Mouse (Mus musculus) cerebellum, adult (tissue): ENCODE data around the gene Adamtsl4.
"Not testable (repeated sequence)": the region's sequence is repeated elsewhere in the genome, so short reads cannot be mapped to it uniquely, and the experiment has no call there.

Experiments
- ATAC-seq: cut with Nextera tagmentation; 2 replicates; pipeline ENCODE4 v1.9.2; 2017; ENCODE audit warnings: mild to moderate bottlenecking, moderate library complexity, mixed read lengths; ENCODE audit not compliant: insufficient number of reproducible peaks, low FRiP score, low TSS enrichment

Gene Adamtsl4

DNA sequence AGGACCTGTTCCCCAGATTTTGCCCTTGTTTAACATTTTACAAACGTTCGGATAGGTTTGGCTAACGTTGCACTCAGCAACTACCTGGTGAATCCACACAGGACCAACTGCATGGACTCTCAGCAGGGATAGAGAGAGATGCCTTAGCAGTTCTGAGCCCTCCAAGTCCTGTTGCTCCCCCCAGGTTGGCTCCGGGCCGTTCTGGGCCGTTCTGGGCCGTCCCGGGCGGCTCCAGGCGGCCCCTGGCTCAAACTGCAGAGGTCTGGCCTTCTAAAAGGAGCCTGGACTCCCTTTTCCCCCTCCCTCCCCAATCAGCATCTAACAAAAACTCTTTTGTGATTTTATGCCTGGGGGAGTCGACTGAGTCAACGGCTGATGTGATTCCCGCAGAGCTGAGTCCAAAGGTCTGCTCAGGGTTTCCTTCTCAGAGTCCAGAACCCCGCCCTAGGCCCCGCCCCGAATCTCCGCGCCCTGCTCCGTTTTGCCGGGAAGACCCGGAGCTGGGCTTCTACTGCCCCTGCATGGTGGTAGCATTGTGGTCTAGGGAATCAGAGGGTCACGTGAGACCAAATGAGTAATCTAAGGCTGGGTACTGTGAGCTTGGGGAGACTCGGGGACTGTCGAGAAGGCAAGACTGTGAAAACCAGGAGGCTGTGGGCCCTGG, 14.3 kb upstream of the Adamtsl4 start:
- 0 out of 2 replicates have a peak, but pooled peaks have one; percentile 28 for ATAC-seq

DNA sequence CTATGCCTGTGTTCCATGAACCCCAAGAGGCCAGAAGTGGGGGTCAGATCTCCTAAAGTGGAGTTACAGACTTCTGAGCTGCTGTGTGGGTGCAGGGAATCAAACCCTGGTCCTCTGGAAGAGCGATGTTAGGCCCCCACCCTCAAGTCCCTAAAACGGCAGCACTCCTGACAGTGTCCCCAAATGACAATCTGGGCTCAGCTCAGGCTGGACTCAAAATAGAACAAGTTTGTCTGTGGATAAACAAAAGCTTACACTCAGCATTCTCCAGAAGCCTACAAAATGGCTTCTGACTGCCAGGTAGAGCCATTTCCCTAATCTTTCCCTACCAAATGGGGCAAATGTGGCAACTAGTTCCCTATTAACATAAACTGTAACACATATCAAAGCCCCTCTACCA, 13.4 kb upstream of the Adamtsl4 start:
- no peak for ATAC-seq

DNA sequence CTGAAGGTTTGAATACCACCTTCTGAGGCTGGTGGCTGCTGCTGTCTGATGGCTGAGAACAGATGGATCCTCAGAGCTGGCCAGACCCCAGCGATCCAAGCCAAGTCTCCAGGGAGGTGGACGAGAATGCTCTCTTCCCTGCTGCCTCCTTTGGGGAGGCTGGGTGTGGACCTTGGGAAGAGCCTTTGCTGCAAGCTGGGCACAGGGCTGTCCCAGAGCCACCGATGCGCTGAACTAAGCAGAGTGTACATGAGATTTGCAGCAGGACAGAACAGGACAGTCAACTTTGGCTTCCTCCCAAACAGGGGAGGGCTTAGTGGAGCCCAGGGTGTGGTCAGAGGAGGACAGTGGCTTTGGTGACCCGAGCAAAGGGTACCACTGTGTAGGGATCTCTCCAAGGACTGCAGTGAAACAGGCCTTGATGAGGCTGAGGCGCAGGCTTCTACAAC, 12.5 kb upstream of the Adamtsl4 start:
- peak; percentile 86 for ATAC-seq

DNA sequence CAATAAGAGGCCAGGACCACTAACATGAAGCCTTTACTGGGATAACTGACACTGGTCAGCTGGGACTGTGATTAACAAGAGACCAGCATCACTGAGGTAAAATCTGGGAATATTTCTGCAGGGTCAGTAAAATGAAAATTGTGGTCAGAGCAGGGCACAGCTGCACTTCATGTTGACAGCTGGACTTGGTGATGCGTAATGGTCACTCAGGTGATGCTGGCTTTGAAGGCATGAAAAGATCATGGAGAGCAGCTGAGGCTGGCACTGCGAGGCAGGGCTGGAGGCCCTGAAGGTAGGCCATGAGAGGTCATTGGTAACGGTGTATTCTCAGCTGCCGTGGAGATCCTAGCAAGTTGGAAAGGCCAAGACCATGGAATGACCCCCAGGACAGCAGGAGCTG, 10.6 kb upstream of the Adamtsl4 start:
- ATAC-seq: no peak

DNA sequence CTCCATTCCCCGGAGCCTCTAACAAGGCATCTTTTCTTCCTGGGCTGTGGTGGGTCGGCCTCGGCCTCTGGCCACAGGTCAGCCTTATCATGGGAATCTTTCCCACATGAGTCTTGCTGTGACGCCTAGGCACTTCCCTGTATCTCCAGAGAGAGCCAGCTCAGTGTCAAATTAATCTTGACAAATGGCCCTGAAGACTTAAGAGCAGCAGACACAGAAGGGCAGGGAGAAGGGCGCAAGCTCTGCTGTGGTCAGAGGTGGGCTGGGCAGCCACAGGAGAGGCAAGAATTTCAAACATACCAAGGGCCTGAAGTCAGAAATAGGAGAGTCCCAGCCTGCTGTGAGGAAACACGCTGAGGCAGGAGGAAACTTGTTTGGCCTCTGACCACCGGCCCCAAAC, 8.6 kb upstream of the Adamtsl4 start:
- ATAC-seq: no peak

DNA sequence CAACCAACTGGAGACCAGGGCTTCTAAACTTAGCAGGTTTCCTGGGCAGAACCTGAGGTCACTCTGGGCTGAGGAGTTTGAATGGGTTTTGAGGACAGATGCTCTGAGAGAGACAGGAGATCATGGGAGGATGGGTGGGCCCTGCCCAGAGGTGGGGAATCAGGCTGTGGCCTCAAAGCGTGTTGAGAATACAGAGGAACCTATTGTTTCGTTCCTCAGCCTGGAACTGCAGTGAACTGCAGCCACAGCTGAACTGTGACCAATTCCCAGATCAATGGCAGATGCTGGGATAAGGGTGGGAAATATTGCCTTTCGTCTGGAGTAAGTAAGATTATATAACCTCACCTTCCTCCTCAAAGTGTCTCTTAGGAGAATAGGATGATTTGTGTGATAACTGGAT, 8.1 kb upstream of the Adamtsl4 start:
- ATAC-seq: no peak

DNA sequence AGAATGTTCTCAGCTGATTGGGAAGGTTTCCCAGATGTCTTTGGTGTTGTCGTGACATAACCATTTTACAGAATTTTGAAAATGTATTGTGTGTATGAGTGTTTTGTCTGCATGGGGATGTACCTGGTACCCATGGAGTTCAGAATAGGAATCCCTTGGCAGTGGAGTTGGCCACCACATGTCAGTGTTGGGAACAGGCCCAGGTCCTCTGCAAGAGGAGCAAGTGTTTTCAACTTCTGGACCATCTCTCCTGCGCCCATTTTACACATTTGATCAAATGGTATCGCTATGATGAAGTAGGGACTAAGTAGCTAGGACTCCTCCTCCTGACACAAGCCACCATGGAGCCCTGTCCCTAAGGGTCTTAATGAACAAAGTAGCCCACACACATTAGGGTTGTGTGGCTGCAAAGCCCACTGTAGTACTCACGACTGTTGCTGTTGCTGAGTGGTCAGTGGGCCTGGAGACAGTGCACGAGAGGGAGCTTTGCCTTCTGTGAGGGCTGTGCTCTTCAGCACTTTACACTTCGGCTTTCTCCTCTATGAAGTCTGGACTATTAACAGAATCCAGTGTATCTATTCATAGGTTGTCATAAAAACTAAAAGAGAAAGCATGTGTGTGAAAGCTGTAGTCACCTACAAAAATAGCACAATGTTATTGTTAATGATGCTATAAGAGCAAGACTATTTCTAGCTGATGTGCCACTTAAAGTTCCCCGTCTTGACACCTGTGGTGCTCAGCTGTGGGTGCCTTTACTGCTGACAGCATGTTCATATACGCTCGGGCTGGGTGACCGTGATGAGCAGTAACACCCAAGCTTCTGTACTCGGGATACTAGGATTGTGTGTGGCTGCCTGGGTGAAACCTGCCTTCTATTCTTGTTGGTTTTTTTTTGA, 7.3 kb upstream of the Adamtsl4 start:
- no peak for ATAC-seq

DNA sequence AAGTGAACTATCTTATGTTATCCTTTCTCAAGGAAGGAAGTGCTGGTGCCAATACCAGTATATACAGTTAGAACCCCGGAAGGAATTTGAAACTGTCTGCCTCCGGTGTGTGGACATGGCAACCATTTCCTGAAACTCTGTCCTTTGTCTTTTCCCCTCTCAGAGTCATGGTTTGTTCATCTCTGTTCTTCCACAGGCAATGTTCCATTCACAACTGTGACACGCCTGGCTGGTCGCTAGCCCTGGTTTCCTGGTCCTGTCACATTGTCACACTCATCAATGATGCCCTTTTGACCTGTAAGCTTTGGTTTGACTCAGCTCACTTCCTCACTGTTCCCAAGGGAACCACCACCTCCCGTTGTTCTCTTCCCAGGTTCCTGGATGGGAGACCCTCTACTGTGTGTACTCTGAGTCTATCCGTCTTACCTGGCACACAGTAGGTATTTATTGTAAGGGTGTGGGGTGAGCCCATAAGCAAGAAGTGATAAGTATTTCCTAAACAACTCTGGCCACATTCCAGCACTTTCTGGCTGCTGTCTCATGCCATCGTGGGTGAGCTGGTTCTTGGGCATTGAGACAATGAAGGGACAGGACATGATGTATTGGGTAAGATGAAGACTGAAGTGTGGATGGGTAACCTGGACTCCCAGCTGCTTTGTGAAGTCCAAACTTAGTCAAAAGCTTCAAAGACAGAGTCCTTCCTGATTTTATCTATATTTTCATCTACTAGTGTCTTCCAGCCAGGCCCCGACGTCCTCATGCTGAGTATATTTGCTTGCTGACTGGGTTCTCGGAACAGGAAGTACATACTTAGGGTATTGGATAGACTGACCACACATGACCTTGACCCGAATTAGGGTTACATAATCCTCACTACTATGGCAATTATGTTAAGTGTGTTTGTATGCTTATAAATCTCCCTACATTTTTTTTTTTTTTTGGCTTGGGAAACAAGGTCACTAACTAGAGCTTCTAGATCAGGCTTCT, 6.4 kb upstream of the Adamtsl4 start:
- ATAC-seq: no peak

DNA sequence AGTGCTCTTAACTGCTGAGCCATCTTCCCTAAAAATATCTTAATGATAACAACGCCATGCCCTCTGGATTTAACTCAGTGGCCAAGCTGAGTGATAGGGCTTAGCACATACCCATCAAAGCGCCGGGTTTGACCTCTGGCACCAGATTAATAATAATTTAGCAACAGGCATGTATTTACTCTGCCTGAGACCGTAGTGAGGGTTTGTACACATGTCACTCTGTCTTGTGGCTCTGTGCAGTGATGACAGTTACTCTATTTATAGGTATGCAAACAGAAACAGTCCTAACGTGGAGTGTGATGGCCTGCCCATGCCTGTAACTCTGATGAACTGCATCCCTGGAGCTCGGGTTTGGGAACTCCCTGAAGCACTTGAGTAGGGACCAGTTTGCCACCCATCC, 5.0 kb upstream of the Adamtsl4 start:
- no peak for ATAC-seq

DNA sequence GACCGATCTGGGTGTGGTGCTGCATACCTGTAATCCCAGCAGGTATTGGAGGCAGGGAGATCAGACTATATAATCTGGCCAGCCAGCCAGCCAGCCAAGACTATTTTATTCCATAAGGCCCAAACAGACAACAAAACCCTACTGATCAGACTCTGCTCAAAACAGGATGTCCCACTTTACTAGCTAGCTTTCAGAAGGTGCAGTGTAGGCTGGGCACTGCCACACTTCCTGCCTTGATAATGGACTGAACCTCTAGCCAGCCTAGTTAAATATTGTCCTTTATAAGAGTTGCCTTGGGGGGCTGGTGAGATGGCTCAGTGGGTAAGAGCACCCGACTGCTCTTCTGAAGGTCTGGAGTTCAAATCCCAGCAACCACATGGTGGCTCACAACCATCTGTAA, 2.8 kb upstream of the Adamtsl4 start:
- ATAC-seq: not testable (repeated sequence)

DNA sequence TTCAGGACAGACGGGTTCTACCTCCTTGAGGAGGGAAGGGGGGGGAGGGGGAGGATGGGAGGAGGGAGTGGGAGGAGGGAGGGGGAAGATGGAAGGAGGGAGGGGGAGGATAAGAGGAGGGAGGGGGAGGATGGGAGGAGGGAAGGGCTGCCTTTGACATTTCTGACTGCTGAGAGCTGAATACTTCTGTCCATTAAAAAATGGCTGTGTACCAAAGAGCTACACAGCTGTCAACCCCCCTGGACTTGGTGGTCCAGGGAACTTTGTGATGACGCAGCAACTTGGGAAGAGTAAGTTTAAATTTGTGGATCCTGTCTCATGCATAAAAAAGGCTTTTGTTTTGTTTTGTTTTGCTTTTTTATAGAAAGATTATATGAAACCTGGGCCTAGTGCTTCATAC, 2.2 kb upstream of the Adamtsl4 start:
- ATAC-seq: no peak

DNA sequence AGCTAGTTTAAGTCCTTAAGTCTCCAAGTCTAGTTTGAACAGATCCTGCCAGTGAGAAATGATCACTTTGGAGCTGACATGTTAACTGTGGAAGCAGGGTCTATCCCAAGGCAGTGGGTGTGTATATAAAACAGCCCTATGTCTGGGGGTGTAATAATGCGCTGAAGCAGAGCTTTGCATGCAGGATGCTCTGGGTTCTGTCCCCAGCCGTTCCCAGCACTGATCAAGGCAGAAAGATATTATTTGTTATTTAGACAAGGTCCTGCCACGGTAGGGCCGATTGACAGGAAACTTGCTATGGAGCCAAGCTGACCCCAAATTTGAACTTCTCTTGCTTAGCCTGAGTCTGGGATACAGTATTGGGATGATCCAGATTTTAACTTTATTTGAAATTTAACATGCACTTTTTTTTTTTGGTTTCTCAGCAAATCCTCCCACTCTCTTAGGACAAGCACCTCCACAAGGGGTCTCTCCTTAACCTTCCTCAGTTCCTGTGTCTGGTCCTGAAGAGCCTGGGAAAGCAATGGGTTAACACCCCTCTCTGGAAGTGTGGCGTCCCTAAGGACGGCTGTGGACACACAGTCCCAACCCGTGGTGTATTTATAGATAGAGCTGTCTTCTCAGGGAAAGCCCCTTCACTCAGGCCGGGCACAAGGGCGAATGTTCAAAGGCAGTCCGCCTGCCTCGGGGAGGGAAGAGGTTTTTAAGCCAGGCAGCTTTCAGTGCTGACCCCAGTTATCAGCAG, 1.6 kb upstream of the Adamtsl4 start:
- ATAC-seq: no peak

DNA sequence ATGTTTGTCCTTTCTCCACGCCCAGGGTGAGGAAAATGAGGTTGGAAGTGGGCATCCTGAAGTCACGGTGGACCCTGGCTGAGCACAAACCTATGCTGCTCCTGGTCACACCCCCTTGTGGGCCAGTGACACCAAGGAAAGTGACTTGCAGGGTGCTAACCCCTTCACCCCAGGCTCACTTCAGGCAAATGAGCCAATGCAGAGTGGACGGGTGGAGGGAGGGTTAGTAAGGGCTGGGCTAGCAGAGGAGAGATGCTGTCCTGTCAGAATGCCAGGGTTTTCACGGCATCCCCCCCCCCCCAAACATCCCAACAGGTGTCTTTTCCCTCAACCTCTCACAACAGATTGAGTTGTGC, 571 bp downstream of the Adamtsl4 start:
- 0 out of 2 replicates have a peak, but pooled peaks have one; percentile 6 for ATAC-seq

DNA sequence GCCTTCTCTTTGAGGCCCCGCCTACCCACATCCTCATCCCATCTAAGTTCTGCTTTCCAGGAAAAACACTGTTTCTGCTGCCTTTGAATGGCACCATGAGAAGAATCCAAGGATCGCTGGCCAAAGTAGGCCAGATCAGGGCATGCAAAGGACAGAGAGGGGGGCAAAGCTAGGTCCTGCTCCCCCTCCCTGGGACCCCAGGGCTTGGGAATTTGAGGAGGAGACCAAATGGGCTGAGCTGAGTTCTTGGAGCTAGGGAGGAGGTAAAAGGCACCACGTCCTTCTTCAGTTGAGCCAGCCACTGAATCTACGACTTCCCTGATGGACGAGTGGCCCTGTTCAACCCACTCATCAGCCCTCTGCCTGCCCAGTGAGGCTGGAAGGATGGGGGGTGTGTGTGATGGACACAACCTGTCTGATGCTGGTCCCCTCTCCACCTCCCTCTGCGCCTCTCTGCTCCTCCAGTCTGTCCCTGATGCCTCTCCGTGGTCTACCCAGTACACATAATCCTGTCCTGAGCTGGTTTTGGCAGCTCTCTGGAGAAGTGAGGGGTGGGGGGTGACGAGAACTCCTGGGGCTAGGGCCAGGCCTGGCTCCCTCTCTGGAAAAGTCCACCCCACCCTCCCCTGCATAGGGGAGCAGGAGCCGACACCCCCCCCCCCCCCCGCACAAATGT, 1.1 kb downstream of the Adamtsl4 start:
- no peak for ATAC-seq

DNA sequence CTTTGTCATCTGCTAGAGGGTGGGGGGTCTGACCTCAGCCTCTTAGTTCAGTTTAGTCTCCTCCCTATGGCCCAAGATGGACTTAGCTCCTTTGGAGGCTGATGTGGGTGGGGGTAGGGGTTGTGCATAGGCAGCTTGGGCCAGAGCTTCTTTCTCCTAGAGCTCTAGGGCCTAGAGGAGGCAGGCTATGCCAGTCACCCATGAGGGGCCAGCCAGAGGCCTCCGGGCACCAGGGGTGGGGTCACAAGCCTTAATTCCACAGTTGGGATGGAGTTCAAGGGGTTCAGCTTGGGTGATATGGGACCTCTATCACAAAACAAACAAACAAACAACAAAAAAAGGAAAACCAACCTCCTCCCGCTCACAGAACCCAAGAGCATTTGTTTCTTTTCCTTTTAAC, 2.0 kb downstream of the Adamtsl4 start:
- ATAC-seq: no peak

DNA sequence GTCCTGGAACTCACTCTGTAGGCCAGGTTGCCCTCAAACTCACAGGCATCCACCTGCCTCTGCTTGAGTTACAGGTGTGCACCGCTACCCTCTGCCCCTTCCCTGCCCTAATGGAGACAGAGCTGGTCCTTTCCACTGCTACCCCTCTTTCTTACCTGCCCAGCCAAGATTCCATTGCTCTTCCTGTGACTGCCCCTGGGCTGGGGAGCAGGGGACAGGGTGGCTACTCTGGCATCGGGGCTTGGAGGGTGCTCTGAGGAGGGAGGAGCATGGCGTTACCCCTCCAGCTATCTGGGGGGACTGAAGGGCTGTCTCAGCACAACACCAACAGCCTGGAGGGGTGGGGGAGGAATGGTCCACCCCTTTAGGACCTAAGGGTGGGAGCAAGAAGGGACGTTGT, 2.4 kb downstream of the Adamtsl4 start:
- ATAC-seq: no peak

DNA sequence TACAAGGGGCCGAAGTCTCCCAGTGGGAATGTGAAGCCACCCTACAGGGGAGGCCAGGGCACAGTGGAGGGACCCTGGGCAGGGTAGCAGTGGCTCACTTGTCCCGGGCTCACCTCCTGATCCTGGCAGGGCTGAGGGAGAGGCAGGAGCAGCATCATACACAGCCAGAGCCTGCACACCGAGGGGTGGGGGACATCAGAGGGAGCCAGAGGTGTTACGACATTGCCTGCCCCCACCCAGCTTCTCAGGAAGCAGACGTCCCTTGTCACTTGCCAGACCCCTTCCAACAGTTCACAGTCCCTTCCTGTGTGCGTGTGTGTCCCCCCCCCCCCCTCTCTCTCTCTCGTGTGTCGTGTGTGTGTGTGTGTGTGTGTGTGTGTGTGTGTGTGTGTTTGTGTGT, 2.9 kb downstream of the Adamtsl4 start:
- no peak for ATAC-seq

DNA sequence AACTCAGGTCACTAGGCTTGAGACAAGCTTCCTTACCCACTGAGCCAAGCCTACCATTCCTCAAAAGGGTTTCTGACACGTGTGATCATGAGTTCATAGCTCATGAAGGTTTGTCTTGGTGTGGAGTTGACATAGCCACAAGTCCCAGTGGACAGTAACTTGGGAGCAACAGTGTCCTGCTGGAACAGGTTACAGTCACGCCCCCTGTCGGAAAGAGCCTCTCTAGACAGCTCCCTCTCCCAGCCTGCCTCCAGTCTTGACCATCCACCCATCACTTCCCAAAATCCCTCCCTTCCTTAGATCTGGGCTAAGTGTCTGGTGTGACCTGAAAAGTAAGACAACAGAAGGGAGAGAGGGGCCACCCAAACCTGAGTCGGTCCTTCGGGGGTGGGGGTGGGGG, 4.8 kb downstream of the Adamtsl4 start:
- no peak for ATAC-seq

DNA sequence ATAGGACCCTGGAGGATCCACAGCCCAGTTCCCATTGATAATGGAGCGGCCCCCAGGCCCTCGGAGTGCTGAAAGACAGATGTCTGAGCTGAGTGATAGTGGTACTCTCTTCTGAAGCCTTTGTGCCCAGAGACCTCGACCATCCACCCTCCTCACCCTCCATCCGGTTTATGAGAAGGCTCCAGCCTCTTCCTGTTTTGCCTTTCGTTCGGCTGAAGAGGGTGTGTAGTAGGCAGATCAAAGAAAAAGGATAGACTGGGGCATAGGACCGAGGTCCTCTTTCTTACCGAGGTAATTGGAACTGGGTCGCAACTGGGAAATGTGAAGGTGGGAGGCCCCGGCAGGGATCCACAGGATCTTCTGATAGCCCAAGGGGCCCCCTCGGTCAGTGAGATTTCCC, 6.4 kb downstream of the Adamtsl4 start:
- ATAC-seq: no peak
